Mouse (Mus musculus): Measurements from ENCODE around the gene Trim15.
"Not testable (repeated sequence)": the region's sequence is repeated elsewhere in the genome, so short reads cannot be mapped to it uniquely, and the experiment has no call there.

Gene Trim15

DNA sequence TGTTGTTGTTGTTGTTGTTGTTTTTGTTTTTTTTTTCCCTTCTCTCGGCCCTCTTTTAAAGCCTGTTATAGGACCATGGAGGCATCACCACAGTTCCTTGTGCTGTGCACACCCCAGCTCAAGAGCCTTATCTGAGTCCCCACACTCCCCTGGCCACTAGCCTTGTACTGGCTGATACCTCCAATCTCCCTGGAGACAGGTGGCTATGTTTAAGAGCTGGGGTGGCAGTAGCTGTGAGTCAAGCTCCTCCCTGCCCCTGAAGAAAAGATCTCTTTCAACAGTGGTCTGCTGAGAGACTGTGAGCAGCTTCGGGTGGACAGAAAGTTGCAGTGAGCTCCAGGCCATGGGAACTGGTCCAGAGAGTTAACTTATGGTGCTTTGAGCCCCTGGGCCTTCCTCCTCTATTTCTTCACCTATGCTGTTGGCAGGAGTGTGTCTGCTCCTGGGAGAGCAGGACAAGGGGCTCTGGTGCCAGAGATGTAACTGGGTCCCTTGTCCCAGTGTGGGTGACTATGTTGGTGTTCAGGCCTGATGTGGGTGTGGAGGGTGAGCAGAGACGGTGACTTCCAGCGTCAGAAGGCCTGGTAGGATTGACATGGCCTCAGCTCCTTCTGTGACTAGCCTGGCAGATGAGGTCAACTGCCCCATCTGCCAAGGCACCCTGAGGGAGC is 2.4 kb upstream of the Trim15 start, which contains the start of gene Trim10:
Gene Trim10, plus strand, starts transcription at position 291 of the 671 bp plus-strand sequence.
- no peak for DNase-seq (ENCODE audit: low spot score)

DNA sequence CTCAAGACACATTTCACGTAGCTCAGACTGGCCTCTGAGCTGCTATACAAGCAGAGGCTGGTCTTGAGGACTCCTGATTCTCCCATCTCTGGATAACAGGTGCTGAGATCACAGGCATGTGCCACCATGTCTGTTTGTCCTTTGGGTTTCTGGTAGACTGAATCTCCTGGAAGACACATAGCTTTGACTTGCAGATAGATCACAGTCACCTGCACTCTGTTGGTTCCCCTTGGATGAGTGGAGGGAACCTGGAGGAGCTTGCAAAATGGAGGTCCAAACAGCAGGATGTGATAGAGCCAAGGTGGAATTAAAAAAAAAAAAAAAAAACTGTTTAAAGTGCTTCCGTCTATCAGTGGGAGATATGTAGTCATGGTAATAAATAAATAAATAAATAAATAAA is 1.8 kb upstream of the Trim15 start:
- DNase-seq (ENCODE audit: low spot score): no peak

DNA sequence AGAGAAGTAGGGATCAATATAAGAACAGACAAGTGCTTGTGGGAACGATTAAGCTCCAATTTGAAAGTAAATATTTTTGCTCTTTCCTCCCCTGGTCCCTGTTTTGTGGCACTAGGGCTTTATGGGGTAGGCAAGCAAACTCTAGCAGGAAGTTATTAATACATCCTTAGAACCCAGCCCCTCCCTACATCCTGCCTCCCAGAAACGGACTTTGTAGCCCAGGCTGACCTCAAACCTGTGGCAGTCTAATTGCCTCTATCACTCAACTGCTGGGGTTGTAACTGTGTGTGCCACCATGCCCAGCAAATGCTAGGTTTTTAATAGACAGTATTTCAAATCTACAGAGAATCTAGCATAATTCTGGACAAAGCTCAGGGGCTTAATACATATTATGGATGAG is 5.3 kb downstream of the Trim15 start:
- no peak for DNase-seq (ENCODE audit: low spot score)

DNA sequence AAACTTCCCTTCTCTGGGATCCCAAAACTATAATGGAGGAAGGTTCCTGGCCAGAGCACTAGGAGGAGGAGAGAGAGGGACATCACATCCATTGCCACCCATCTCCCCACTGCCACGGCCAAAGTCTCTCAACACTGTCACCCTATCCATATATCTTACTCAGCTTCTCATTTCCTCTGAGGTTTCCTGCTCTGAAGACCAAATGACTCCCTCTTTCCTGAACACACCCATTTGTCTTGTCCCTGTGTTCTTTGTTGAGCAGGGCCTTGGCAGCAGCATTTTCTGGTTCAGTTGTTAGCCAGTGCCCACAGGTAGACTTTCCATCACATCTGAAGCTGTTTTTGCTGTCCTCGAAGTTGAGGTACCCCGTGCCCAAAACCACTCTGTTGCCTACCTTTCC is 8.8 kb downstream of the Trim15 start:
- no peak for DNase-seq (ENCODE audit: low spot score)

DNA sequence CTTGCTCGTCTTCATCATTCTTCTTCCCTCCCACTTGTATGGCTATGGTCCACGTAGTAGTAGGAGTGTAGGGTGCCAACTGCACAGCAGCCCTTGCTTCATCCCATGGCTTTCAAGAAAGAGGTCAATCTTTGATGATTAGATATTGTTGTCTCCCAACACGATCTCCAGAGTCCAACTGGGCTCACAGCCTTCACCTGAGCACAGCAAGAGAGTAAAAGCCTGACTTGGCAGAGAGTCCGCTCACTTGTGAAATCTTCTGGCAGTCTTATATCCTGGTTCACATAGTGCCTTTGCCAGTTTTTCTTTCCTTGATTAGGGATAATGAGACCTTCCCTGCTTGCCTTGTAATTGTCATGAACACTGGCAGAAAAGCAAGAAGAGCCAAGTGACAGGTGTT is 10.8 kb downstream of the Trim15 start:
- DNase-seq (ENCODE audit: low spot score): no peak

DNA sequence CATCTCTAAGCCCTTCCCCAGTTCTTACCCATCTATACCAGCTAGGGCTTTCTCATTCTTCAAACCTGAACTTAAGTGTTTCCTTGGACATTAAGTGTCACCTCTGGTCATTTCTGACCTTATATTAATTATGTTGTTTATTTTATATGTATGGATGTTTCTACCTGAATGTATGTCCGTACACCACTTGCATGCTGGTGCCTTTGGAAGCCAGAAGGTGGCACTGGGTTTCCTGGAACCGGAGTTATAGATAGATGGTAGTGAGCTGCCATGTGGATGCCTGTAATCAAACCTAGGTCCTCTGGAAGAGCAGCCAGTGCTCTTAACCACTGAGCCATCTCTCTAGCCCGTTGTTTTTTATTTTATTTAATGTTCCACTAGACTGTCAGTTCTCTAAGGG is 11.5 kb downstream of the Trim15 start:
- DNase-seq (ENCODE audit: low spot score): no peak

DNA sequence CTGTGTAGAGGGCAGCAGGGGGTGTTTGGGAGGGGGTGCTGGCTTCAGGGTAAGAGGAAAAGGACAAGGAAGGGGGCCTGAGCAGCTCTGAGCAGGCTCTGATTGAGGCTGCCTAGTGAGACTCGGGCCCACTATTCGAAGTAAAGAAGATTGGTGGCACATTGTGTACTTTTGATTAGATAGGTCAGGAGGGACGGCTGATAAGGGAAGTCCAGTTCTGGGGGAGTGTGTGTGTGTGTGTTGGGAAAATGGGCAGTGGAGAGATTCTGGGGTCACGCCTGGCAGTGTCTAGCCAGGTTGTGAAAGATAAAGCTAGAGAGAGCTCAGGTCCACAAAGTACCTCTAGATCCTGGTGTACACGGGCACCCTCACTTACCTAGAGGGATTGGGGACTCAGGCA is 15.4 kb downstream of the Trim15 start:
- no peak for DNase-seq (ENCODE audit: low spot score)

DNA sequence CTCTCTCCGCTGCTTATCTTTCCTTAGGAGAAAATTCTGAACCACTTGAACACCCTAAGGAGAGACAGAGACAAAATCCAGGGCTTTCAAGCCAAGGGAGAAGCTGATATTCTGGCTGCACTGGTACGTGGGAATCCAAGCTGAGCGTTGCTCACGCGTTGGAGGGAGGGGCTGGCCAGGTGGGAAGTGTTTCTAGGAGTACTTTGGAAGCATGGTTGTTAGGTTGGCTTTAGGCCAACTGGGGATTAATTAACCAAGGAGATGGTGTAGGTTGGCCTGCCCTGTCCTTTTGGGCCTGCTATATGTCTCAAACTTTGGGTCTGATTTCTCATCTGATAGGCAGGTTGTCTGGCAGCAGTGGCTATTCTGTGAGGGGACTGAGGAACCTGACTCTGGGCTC is 15.8 kb downstream of the Trim15 start:
- no peak for DNase-seq (ENCODE audit: low spot score)

DNA sequence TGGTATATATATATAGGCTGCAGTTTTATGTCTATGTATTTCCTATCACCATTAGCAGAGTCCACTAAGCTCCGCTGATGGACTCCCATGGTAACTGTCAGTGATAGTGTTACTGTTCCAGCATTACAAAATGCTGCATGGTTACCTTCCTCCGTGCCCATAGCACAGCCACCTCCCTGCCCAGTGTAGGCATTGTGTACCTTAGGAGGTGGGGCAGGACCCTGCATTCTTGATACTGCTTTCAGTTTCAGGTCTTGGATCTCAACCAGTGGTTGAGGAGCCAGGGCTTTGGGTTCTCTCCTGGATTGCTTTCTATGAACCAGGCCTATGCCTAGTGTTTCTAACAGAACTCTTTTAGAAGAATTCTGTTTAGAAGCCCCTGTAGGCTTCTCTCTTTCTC is 17.0 kb downstream of the Trim15 start:
- no peak for DNase-seq (ENCODE audit: low spot score)

DNA sequence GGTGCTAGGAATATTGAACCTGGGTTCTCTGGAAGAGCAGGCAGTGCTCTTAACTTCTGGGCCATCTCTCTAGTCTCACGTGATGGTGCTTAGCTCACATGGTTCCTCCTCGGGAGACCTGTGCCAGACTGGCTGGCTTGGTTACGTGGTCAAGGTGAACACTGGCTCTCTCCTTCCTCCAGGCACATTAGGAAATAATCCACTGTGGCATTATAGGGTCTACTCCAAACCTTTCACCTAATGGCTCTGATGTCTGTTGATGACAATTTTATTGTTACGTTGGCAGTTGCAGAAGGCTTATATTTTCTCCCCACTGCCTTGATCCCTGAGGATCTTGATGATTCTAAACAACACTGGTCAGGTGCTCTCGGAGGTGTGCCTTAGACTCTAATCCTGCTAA is 18.1 kb downstream of the Trim15 start:
- no peak for DNase-seq (ENCODE audit: low spot score)

DNA sequence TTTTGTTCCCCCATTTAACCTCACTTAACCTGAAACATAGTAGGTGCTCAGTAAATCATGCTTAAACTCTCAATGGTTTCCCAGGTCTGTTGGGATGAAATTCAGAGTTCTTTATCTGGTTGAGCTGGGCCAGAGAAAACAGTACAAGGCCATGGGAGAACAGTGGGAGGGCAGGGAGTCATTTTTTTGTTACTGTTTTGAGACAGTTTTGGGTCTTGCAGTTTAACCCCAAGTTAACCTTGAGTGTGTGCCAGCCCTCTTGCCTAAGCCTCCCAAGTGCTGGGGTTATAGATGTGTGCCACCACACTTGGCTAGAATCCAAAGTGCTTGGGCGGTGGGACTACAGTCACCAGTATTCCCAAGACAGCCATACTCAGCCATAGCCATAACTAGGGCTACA is 22.3 kb downstream of the Trim15 start:
- DNase-seq (ENCODE audit: low spot score): no peak

DNA sequence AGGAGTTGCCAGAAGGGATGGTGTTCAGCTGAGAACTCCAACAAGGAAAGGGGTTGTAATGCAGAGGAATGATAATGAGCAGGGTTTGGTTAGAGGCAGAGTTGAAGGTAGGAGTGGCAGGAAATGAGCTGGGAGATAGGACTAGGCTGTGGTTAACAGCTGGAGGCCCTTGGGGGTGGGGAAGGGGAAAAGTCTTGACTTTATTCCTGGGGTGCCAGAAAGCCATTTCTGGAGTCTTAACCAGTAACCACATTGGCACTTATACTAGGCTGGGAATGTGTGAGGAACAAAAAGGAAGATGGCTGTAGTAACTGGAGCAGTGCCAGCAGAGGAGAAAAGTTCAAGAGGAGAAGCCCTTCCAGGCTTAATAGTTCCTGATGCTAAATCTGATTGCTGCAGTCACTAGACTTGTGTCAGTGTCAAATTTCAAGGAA is 22.7 kb downstream of the Trim15 start:
- no peak for DNase-seq (ENCODE audit: low spot score)

DNA sequence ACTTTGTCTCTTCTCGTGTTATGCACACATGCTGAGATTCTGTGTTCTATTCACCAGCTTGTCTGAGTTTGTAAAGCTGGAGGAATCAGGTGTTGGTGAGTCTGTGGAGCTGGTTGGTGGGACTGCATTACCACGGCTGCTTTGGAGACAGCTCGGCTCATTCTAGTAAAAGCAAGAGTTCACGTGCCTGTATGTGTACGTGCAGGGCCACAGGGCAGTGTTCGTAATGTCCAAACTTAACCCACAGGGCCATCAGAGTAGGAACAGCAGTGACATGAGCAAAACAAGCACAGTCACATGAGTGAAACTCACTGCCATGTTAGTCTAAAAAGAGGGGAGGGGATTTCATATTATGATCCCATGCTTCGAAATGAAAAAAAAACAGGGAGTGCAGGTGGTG is 23.3 kb downstream of the Trim15 start:
- no peak for DNase-seq (ENCODE audit: low spot score)

DNA sequence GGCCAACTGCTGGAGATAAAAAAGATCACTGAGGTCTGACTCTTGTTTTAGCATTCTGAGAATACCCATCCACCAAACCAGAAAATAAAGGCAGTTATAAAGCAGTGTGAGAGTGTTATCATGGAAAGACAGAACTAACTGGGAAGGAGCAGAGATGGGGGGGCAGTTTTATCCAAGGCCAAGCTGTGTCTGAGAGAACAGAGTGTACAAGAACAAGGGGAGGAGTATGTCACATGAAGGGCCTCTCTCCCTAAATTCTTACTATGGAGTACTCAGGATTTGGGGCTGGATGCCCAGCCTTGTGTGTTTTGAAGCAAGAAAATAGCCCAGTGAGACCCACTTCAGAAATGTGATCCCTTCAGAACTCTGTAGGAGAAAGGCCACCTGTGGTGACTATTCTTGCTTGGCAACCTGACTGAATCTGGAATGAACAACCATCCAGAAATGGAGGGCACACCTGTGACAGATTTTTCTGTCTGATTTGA is 26.0 kb downstream of the Trim15 start:
- no peak for DNase-seq (ENCODE audit: low spot score)

DNA sequence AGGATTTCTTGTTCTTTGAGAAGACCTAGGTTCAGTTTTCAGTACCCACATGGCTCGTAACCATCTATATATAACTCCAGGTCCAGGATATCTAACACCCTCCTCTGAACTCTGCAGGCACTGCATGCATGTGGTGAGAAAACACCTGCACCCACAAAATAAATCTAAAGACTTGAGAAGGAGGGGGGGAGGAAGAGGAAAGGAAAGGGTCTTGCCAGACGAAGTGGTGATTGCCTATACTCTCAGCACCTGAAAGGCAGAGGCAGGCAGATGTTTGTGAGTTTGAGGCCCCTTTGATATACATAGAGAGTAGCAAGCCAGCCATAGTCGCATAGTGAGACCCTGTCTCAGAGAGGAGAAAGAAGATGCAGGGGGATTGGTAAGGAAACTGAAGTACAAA is 27.1 kb downstream of the Trim15 start:
- DNase-seq (ENCODE audit: low spot score): no peak

DNA sequence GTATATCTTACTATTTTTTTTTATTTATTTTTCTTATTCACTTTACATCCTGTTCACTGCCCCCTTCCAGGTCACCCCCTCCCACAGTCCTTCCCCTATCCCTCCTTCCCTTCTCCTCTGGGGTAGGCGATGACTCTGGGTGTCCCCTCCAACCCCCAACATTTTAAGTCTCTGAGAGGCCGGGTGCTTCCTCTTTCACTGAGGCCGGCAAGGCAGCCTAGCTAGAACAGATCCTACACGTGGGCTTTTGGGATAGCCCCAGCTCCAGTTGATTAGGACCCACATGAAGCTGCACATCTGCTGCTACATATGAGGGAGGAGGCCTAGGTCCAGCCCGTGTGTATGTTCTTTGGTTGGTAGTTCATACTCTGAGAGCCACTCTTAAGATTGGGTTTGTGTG is 28.0 kb downstream of the Trim15 start:
- DNase-seq (ENCODE audit: low spot score): no peak

DNA sequence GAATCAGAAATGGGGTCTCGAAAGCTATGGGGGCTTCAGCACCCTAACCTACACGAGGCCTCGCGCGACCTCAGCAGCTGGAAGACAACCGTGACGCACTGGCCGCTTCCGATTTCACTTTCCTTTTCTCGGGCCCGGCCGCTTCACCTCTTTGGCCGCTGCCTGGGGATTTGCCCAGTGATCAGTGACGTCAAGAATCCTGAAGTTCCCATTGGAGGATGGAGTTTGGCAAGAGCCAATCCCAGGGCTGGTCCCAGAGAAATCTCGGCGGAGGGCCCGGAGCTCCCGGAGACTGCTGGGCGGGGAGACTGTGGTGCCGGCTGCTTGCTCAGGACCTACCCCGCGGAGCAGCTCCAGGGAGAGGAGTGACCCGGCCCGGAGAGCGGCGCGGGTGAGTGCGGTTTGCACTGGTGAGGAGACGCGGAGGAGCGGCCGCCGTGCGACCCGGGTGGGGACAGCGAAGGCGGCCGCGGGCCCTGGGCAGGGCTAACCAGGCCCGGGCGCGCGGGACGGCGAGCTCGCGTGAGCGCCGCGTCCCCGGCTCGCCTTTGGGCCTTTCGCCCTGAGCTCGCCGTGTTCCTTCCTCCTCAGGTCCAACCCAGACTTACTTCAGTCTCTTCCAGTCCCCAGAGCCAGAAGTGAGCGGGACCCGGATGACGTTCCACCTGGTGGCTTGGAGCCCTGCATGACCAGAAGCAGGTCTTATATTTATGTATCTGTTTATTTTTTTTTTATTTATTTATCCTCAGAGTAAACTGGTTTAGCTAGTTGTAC is 29.9 kb downstream of the Trim15 start, which contains the start of gene Trim26:
Gene Trim26, plus strand, starts transcription at position 261 of the 774 bp plus-strand sequence.
- DNase-seq (ENCODE audit: low spot score): peak; percentile 95

DNA sequence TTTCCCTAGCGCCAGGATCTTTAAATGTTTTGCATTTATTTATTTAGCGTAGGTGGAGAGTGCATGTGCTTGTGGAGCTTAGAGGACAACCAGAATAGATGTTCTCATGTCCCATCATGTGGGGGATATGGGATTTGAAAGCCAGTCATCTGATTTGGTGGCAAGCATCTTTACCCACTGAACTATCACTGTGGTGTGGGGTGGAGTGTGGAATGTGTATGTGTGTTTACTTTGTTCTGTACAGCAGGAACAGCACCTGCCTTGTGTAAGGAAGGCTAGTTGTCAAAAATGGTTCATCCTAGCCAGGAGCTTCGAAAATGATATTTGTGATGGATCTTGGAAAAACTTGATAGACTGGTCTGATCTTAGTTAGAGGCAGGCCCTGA is 30.6 kb downstream of the Trim15 start:
- no peak for DNase-seq (ENCODE audit: low spot score)

DNA sequence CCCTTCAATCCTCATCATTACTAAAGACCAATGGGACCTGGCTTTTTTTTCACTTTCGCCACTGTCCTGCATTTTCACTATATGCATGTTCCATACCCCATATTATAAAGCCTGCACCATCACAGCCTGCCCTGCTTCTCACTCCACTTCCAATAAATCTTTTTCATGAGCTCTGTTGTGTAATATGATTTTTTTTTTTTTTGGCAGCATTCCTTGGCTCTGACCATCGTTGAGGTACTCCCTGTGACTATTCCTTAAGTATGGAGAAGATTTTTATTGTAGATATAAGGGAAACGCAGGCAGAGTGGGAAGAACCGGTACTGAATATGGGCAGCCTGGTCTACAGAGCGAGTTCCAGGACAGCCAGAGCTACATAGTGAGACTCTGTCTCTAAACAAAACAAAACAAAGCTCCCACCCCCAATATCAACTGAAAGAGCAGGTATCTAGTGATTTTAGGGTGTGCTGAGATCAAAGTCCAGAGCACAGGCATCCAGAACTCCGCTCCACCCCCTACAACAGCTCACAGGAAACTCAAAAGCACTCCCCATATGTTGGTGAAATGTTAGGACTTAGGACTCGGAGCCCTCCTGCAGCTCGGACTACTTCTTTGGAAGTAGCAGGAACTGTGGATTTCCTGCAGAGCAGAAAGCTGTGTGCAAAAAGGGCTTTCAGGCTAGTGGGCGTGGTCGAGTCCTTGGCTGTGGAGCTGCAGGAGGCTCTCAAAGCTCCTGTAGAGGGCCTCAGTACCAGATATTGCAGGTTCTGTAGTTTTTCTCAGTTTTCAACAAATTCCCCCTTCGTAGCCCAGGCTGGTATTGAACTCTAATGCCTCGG is 31.2 kb downstream of the Trim15 start:
- DNase-seq (ENCODE audit: low spot score): no peak

DNA sequence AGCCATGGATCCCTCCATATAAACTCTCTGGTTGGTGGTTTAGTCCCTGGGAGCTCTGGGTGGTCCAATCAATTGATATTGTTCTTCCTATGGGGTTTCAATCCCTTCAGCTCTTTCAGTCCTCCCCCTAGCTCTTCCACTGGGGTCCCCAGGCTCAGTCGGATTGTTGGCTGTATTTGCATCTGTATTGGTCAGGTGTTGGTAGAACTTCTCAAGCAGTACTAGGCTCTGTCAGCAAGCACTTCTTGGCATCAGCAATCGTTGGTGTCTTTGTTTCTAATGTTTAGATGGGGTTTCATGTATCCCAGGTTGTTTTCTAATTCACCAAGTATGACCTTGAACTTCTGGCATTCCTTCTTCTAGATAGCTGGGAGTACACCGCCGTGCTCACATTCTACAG is 34.3 kb downstream of the Trim15 start:
- no peak for DNase-seq (ENCODE audit: low spot score)

DNA sequence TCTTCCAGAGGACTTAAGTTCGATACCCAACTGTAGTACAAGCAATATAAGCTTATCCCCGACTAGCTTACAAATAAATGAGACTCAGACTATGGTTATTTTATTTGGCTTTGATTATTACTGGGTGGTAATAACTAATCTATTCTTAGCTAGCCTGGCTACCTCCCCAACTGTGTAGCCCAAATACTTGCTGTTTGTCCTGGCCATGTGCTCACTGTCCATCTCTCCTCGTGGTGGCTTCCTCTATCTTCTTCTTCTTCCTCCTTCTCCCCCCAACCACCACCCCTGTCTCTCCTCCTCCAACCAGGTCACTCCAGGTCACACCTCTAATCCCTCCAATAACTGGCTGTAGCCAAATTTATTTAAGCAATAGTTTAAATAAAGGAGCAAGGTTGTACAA is 36.5 kb downstream of the Trim15 start:
- no peak for DNase-seq (ENCODE audit: low spot score)

DNA sequence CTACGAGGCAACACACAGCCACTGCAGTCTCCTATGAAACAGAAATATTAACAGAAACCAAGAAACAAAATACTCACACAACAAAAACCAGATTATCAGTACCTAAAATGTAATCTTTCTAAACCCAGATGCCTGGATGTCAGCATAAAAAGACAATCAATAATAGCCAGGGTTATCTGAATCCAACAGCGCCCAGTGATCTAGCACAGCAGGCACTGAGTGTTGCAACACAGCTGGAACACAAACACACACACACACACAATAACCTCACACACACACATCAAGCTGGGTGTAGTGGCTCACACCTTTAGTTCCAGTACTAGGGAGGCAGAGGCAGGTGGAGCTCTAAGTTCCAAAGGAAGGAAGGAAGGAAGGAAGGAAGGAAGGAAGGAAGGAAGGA is 38.5 kb downstream of the Trim15 start:
- no peak for DNase-seq (ENCODE audit: low spot score)

DNA sequence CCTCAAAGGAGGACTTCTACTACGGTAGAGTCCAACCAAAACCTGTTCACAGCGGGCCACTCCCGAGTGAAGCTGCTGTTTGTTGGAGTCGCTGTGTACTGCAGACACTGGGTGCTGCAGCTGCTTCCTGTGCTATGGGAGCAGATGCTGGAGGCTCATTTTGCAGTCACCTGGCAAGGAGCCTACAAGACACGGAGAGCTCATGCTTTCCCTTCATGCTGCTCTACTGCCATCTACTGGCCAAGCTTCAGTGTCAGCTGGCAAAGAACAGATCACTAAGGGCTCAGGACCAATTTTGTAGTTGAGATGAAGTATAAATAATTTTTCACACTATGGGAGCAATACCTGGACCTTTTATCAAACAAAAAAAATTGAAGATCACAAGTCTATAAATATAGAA is 41.0 kb downstream of the Trim15 start:
- not testable (repeated sequence) for DNase-seq (ENCODE audit: low spot score)
